Mouse (Mus musculus) cerebellum, adult 2 months (tissue): ENCODE data around the gene E2f7.

Experiments
- CTCF ChIP-seq: fragments of 200-500 bp; IDR thresholded peaks from 2 replicates; pipeline ENCODE4 v1.5.1; 2011; ENCODE audit warnings: low read depth, mild to moderate bottlenecking, control low read depth, low read length, moderate library complexity, borderline replicate concordance; ENCODE audit not compliant: insufficient read depth
- POLR2A ChIP-seq: fragments of 200-500 bp; IDR thresholded peaks from 2 replicates; pipeline ENCODE4 v1.6.1; 2011; ENCODE audit warnings: low read length, control low read depth, borderline replicate concordance; ENCODE audit not compliant: insufficient read depth

GRCm38 (mm10) chr10:110835115-110835806 lies 90.0 kb downstream of the E2f7 start:
- TF ChIP-seq CTCF (no peak), POLR2A (no peak)
